Mouse (Mus musculus): Measurements from ENCODE around the gene Ehd3. TPM values are rescaled to one million over a fixed set of nuclear protein-coding genes. Genes with fewer than 3 reads are reported as not detected.
A peak's percentile ranks its signal among the peaks of the same experiment; 100 is the strongest.
"Not testable (repeated sequence)": the region's sequence is repeated elsewhere in the genome, so short reads cannot be mapped to it uniquely, and the experiment has no call there.

The Ehd3 gene
- total RNA-seq, 2 experiments from 2014 or later: 115 to 118 TPM

DNA sequence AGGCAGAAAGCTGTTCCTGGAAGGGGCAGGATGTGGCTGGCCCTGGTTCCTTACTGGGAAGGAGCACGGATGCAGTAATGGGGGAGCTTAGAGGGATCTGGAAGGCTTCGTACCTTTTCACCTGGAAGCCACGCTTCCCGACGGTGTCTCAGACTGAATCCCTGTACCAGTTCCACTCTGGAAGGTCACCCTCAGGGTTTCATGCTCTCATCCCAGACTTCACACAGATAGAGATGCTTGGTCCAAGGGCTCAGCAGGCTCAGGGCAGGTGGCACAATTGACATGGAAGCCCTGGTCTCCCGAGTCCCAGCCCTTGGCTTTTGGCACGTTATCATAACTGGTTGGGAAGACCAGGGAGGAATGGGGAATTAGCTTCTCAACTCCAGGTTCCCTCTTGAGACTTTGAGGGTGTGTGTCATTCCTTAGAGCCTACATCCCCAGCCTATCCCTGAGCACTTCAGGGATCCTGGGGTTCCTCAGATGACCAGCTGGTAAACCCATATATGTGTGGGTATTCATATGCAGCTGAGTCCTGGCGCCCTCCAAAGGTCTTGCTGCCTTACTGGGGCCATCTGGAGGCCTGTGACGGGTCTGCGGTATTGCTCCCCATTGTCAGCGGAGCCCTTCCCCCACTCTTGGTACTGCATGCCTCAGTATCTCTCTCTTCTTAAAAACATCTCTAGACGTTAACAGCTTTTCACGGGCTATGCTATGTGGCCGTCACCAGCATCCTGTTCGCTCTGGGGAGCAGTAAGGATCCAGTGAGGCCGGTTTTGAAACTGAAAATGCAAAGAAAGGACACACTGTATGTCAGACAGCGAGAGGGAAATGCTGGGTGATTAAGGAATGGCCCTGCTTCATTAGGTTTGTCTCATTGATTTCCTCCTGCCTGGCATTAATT, 19.4 kb downstream of the Ehd3 start:
- DNase-seq (ENCODE audit: low spot score in 2 of 2): no peak

GRCm38 (mm10) chr17:73824022-73824340, 20.0 kb downstream of the Ehd3 start:
- no peak for DNase-seq (ENCODE audit: low spot score in 2 of 2)

DNA sequence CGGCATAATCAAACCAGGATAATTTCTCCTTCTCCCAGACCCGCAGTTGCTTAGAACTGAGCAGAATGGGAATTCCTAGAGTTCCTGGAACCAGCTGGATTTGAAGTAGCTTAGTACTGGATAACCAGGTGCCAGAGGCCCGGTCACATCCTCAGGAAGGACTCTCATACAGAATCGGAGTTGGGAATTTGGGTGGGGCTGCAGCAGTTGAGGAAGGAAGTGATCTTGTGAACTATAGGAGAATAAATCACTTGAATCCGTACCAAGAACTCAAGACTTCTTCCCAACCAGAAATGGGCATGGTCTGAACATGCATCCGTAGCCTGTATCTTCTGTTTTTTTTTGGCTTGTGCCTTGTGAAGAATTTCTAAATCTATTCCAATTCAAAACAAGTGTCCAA, 22.2 kb downstream of the Ehd3 start:
- DNase-seq (ENCODE audit: low spot score in 2 of 2): no peak

GRCm38 (mm10) chr17:73827446-73827845, 23.5 kb downstream of the Ehd3 start:
- no peak for DNase-seq (ENCODE audit: low spot score in 2 of 2)

DNA sequence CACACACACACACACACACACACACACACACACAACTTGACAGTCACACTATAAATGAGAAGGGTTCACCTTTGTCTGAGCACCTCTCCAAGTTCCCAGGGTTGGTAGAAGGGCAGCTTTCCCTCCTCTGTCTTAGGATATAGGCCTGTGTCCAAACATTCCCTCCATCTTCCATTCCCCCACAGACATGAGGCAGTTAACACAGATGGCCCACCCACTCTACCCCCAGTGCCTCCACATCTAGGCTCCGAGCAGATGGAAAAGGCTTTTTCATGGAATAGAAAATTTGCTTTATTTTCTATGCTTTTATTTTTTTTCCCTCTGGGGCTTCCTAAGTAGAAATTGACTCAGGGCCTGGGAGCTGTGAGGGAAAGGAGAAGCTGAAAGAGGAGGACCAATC, 26.6 kb downstream of the Ehd3 start:
- DNase-seq (ENCODE audit: low spot score in 2 of 2): peak; percentile 46 to 84

- peak; percentile 64 to 91 for DNase-seq (ENCODE audit: low spot score in 2 of 2)
Measured at GRCm38 (mm10) chr17:73831427-73831826, 27.5 kb downstream of the Ehd3 start.

DNA sequence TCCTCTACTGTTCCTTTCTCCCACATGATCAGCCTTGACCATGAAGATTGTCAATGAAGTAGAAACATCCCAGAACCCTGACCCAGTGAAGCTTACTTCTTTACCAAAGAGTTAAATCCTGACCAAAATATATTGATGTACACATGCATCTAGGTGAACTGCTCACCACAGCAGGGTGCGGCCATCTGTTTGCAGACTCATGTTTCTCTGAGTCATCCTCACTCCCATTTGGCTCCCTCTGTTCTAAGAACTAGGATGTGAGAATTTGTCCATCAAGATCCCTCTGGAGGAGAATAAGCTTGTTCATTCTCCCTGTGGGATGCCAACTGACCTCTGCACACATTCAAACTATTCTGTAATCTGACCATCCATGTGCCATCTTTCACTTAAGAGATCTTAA, 29.0 kb downstream of the Ehd3 start:
- no peak for DNase-seq (ENCODE audit: low spot score in 2 of 2)

DNA sequence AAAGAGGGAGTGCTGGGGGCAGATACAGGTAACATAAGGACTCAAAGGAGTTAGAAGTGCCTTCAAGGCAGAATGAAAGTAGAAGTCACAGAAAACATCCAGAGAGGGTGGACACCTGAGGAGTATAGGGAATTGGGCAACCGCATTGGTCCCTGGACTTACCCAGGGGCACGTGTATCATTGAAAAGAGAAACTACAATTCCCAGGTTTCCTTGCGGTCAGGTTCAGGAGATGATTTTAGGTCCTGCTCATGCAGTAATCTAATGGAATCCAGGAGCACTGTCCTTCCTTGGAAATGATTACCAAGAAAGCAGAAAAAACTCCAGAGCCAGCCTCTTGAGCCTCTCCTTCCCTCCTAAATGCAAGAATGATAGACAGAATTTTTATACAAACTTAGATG, 29.5 kb downstream of the Ehd3 start:
- DNase-seq (ENCODE audit: low spot score in 2 of 2): no peak

DNA sequence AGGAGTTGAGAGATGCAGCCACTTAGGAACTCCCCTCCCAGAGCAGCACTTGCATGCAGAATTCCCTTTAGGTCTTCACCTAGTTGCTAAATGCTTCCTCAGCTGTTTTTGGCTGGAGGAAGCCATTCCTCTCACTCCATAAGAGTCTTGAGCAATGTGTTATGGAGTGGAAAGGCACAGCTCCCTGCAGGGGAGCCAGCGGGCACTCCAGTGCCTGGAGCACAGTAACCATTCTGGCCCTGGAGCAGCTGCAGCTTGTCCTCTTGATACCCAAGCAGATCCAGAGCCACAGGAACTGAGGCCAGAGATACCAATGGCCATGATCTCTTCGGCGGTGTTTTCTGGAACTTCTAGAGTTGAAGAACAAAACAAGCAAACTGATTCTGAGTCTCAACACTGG, 32.7 kb downstream of the Ehd3 start:
- no peak for DNase-seq (ENCODE audit: low spot score in 2 of 2)

GRCm38 (mm10) chr17:73837244-73837643, 33.3 kb downstream of the Ehd3 start:
- DNase-seq (ENCODE audit: low spot score in 2 of 2): no peak

- no peak for DNase-seq (ENCODE audit: low spot score in 2 of 2)
Measured at GRCm38 (mm10) chr17:73839086-73839835, 35.3 kb downstream of the Ehd3 start.

- DNase-seq (ENCODE audit: low spot score in 2 of 2): not testable (repeated sequence)
Measured at GRCm38 (mm10) chr17:73839876-73840275, 35.9 kb downstream of the Ehd3 start.

DNA sequence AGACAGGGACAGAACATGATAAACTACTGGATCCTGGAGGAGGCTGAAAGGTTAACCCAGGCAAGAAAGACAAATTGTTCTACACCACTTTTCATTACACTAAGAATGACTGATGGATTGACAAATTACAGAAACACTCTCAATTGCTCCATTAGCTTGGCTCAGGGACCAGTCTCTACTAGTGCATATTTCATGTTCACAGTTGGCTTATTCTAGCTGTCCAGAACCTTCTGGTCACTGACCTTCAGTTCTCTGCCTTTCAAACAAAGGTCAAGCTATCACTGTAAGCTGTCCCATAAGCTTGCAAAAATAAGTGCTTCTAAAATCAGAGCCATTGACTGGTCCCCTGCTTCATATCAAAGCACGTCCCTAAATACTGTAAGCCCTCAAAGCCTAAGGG, 39.0 kb downstream of the Ehd3 start:
- DNase-seq (ENCODE audit: low spot score in 2 of 2): no peak

GRCm38 (mm10) chr17:73845632-73846031, 41.7 kb downstream of the Ehd3 start:
- DNase-seq (ENCODE audit: low spot score in 2 of 2): no peak

- no peak for DNase-seq (ENCODE audit: low spot score in 2 of 2)
Measured at GRCm38 (mm10) chr17:73847399-73847798, 43.5 kb downstream of the Ehd3 start.

DNA sequence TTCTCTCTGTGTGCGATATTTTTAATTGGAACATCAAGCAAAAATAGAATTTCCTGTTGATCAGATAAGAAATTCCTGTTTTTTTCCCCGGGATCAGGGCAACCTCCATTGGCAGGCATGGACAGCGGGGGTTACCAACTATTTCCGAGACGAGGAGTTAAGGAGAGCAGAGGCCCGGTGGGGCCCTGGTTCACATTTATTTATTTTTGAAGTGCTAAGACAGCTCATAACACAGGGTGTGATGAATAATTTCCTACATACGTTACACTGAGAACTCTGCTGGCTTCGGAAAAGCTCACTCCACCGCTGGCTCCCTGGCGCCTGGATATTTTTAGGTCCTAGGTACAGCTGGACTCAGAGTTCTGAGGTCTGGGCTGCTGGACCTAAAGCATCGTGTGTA, 49.1 kb downstream of the Ehd3 start:
- DNase-seq (ENCODE audit: low spot score in 2 of 2): no peak

DNA sequence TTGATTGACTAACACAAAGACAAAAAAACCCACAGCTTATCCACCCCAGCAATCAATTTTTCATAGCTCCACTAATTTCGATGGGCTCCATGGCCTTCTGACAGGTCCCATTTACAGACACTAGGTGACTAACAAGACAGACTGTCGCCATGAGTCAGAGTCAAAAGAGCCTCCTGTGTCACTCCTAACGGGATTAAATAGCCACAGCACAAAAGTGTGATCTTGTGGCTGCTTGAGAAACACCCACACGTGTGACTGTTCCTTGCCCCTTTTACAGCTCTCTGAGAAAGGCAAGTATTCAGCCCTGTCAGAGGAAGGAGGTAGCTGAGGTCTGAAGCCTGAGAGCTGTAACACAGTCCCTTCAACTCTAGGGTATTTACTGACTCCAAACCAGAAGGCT, 49.8 kb downstream of the Ehd3 start:
- no peak for DNase-seq (ENCODE audit: low spot score in 2 of 2)

- DNase-seq (ENCODE audit: low spot score in 2 of 2): no peak
Measured at GRCm38 (mm10) chr17:73869008-73869685, 65.2 kb downstream of the Ehd3 start.

- DNase-seq (ENCODE audit: low spot score in 2 of 2): no peak
Measured at GRCm38 (mm10) chr17:73870956-73871605, 67.1 kb downstream of the Ehd3 start.

- DNase-seq (ENCODE audit: low spot score in 2 of 2): no peak
Measured at GRCm38 (mm10) chr17:73875268-73875667, 71.3 kb downstream of the Ehd3 start.

DNA sequence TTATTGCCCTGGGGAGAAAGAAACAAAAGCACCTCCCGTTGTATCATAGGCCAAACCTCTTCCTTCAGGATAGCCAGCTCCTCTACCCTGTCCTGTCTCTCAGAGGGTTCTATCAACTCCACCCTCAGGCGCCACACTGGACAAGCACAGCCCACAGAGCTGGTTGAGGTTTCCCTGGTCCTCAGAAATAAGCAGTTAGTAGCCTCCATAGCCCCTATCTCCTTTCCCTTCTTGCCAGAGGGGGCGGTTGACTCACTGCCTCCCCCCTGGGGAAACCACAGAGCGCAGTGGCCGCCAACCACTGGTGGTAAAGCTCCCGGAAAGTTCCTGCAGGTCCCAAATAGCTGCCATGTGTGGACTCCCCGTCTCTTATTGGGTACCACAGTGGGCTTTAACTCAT, 71.7 kb downstream of the Ehd3 start:
- DNase-seq (ENCODE audit: low spot score in 2 of 2): no peak

Measured in layer of hippocampus, postnatal 14 days (tissue).